Mouse (Mus musculus): ENCODE data around the gene Tceal1.
A peak's percentile ranks its signal among the peaks of the same experiment; 100 is the strongest.

Tceal1 gene

DNA sequence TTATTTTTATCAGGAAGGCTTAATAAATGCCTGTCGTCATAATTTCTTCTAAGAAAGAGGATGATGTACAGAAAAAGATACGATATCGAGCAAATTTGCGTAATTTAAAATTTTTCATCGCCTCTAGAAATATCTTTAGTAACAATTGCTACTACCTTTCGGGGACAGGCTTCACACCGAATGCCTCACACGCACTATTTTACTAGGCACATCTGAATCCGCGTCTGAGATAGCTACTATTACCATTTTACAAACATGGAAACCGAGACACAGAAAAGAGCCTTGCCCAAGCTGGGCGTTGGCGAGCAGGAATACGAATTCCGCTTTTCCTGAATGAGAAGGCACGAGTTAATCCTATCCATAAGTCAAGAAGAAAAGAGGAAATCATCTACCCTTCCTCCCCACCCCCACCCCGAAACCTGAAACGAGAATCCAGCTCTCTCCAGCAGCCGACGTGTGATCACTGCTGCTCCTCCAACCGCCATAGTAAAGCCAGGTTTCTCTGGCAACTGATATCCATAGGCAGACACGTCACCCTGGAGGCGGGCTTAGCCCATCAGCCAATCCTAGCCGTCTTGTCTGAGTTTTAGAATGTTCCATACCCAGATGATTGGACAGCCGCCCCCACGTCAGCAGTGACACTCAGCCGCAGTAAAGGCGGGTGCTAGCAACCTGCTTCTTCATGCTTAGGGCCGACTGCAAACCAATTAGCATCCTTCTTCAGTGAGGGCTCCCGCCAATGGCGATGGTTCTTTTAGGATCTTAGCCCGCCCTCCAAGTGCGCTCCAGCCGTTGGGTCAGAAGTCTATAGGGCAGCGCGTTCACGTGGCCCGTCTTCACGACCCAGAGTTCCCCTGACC is 33.2 kb downstream of the Tceal1 start:
- DNase-seq (ENCODE audit: low read depth, low spot score) = peak; percentile 96
- Histone ChIP-seq H3K36me3 (ENCODE audit: control insufficient read depth, insufficient read depth, low read length, poor library complexity, severe bottlenecking) (no peaks in the 10 kb centered on the region), H3K27me3 (ENCODE audit: control insufficient read depth, insufficient read depth, low read length, poor library complexity, severe bottlenecking) (no peaks in the 10 kb centered on the region)

DNA sequence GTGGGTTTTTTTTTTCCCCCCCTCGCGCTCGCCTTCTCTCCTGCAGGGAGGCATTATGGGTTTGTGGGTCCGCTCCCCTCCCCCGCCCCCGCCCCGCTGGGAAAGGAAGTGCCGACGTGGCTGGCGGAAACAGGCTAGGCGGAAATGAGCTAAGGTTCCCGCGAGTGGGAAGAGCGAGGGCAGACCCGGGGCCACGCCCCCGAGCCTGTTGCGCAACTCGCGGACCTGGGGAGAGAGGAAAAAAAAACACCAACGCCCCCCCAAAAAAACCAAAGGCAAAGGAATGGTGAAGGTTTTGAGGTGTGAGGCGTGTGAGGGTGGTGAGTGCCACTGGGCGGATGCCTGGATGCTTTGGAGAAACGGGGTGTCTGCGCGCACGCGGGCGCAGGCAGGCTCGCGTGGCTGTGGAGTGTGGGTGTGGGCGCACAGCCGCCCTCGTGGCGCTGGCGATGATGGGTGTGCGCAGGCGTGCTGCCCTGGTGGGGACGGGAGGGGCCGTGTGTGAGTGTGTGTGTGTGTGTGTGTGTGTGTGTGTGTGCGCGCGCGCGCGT is 33.9 kb downstream of the Tceal1 start:
- Histone ChIP-seq H3K27me3 (ENCODE audit: control insufficient read depth, insufficient read depth, low read length, poor library complexity, severe bottlenecking) (no peaks in the 10 kb centered on the region), H3K36me3 (ENCODE audit: control insufficient read depth, insufficient read depth, low read length, poor library complexity, severe bottlenecking) (no peaks in the 10 kb centered on the region)
- DNase-seq (ENCODE audit: low read depth, low spot score) = peak; percentile 88

DNA sequence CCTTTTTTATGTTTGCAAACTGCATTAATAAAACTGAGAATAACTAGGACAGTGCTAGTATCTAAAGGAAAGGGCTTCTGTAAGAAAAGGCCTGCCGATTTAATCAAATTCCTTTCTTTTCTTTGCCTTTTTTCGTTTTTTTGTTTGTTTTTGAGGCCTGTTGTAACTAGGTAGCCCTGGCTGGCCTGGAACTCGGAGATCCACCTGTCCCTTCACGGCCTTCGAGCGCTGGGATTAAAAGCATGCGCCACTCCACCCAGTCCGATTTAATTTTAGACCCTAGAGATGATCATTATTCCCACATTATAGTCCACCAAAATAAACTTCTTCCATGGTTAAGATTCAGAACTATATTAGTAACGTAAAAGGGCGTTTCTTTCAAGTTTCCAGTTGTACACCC is 34.5 kb downstream of the Tceal1 start:
- no peaks in the 10 kb centered on the region for H3K36me3 ChIP-seq (ENCODE audit: control insufficient read depth, insufficient read depth, low read length, poor library complexity, severe bottlenecking)
- no peak for DNase-seq (ENCODE audit: low read depth, low spot score)
- H3K27me3 ChIP-seq (ENCODE audit: control insufficient read depth, insufficient read depth, low read length, poor library complexity, severe bottlenecking) = no peaks in the 10 kb centered on the region

DNA sequence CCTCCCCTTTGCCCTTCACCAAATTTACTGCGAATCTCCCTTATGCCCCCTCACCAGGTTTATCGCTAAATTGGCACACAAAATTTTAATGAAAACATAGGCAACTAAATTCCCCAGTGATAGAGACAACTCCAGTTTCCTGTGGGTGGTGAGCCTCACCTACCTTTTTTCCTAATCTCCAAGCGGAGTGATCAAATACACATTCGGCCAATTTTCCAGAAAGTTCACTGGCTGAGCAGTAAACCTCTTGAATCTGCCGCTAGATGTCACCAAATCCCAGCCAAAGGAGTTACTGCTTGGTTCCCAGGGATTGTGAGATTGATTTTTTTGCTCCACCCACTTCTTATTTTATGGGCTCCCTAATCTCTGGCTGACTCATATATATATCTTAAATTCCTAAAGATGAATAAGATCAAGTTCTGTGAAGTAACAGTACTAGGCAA is 34.9 kb downstream of the Tceal1 start:
- Histone ChIP-seq H3K36me3 (ENCODE audit: control insufficient read depth, insufficient read depth, low read length, poor library complexity, severe bottlenecking) (no peaks in the 10 kb centered on the region), H3K27me3 (ENCODE audit: control insufficient read depth, insufficient read depth, low read length, poor library complexity, severe bottlenecking) (no peaks in the 10 kb centered on the region)
- DNase-seq (ENCODE audit: low read depth, low spot score) = peak; percentile 76

DNA sequence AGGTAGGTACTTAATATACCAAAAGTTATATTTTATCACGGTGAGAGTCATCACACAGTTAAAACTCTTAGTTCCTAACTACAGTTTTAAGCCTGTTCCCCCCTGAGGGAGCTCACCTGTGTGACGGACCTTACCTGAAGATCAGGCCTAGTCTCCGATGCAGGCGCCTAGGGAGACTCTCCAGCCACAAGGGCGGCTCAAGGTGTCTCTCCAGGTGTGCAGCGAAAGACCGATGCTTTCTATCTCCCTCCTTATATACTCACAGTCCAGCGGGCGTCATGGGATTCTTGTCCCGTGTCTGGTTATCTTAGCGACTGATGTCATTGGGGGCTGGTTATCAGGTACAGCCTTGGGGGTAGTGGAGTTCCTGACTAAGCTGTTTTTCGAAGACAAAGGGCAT is 35.7 kb downstream of the Tceal1 start, which contains the start of gene Morf4l2:
Gene Morf4l2 (minus strand): TSS at position 232 of the 400 bp plus-strand sequence.
- no peaks in the 10 kb centered on the region for H3K27me3 ChIP-seq (ENCODE audit: control insufficient read depth, insufficient read depth, low read length, poor library complexity, severe bottlenecking)
- no peaks in the 10 kb centered on the region for H3K36me3 ChIP-seq (ENCODE audit: control insufficient read depth, insufficient read depth, low read length, poor library complexity, severe bottlenecking)
- DNase-seq (ENCODE audit: low read depth, low spot score) = no peak

DNA sequence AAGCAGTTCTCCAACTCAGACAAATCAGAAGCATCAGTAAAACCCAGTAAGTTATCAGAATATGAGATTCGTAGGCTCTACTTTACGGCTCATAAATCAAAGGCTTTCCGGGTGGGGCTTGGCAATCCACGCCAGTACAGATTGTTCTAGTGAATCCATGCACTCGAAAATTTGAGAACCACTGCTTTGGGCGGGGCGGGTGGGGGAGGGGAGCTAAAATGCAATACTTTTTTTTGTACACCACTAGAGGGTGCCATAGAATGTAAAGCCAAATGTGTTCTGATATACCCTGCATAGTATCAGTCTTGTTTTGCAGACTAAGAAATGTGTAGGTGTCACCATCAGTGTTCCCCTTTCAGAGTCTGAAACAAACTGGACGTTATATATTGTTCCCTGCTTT is 36.9 kb downstream of the Tceal1 start:
- Histone ChIP-seq H3K36me3 (ENCODE audit: control insufficient read depth, insufficient read depth, low read length, poor library complexity, severe bottlenecking) (no peaks in the 10 kb centered on the region), H3K27me3 (ENCODE audit: control insufficient read depth, insufficient read depth, low read length, poor library complexity, severe bottlenecking) (no peaks in the 10 kb centered on the region)
- peak; percentile 38 for DNase-seq (ENCODE audit: low read depth, low spot score)

DNA sequence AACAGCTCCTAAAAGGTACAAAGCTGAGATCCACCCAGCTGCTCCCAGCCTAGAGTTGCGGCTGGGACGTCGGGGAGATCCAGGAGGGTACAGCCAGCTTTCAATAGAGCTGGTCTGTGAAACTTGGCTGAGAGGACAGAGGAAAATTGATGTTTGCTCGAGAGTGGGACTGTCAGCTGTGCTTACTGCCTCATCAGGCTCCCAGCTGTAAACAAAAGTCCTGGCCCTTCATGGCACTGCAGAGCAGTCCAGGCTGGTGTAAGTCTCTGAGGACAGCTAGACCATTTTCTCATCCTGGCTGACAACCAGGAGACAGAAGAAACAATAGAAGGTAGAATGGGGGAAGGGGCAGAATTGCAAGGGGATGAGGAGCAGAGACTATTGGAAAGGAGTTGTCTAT is 41.5 kb downstream of the Tceal1 start:
- no peaks in the 10 kb centered on the region for H3K36me3 ChIP-seq (ENCODE audit: control insufficient read depth, insufficient read depth, low read length, poor library complexity, severe bottlenecking)
- no peak for DNase-seq (ENCODE audit: low read depth, low spot score)

DNA sequence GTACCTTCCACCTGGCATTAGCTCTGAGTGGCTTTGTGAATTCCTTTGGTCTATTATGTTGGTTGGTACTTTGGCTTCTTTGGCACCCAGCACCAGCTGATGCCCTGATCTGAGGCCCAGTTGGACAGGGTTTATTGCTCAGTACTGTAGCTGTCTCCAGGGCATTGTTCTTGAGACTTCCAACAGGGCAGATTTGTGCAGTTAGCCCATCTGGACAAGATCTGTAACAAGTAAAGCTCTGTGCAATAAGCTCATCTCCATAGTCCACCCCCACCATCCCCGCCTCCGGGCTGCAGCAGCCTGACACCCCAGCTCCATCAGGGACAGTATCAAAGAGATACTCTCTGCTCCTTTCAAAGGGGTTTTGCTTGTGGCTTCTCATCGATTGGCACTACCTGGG is 47.7 kb downstream of the Tceal1 start:
- no peaks in the 10 kb centered on the region for H3K27me3 ChIP-seq (ENCODE audit: control insufficient read depth, insufficient read depth, low read length, poor library complexity, severe bottlenecking)
- no peaks in the 10 kb centered on the region for H3K36me3 ChIP-seq (ENCODE audit: control insufficient read depth, insufficient read depth, low read length, poor library complexity, severe bottlenecking)
- DNase-seq (ENCODE audit: low read depth, low spot score) = no peak

More for the DNA sequence above, 41.5 kb downstream of the Tceal1 start:
- no peaks in the 10 kb centered on the region for H3K27me3 ChIP-seq (ENCODE audit: control insufficient read depth, insufficient read depth, low read length, poor library complexity, severe bottlenecking)
